Mouse (Mus musculus): ENCODE data around the gene 1700021F07Rik. TPM values are rescaled to one million over a fixed set of nuclear protein-coding genes. Genes with fewer than 3 reads are reported as not detected.

The 1700021F07Rik gene
- not detected for total RNA-seq (2021)
- long read RNA-seq, experiment 1, result 0 reads
- long read RNA-seq, experiment 2, result 0 reads

DNA sequence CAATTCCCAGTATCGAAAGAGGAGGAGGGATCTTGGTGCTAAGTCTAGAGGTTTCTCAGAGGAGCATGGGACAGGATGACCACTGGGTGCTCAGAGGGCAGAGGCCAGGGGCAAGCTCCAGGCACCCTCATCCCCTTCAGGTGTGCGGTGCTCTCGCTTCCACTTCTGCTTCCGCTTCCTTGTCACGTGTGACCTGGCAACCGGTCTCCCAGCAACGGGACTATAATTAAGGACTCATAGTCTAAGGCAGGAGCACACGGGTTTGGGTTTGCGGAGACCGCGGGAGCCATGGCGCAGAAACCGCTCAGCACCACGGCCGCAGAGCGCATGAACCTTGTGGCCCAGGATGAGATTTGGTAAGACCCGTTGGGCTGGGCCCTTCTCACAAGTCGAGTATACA lies at the start of gene 1700021F07Rik:
Gene 1700021F07Rik (plus strand): TSS at position 211 of the 400 bp plus-strand sequence.
- no peak for DNase-seq (ENCODE audit: low spot score in 2 of 2)

DNA sequence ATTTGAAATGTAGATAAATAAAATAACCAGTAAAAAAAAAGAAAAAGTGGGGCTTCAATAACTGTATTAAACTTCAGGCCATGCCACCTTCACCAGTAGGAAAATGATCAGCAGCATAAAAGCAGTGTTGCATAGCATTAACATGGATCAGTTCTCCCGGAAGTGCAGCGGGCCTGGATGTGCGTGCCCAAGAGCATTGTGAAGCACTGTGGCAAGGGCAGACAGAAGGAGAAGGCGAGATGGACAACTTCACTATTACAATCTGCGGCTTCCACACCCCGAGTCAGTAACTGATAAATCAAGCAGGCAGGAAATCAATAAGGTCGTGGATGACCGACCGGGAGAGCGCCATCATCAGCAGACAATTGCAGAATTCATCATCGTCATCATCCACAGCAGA lies 49.2 kb upstream of the 1700021F07Rik start:
- DNase-seq (ENCODE audit: low spot score in 2 of 2), result no peak

DNA sequence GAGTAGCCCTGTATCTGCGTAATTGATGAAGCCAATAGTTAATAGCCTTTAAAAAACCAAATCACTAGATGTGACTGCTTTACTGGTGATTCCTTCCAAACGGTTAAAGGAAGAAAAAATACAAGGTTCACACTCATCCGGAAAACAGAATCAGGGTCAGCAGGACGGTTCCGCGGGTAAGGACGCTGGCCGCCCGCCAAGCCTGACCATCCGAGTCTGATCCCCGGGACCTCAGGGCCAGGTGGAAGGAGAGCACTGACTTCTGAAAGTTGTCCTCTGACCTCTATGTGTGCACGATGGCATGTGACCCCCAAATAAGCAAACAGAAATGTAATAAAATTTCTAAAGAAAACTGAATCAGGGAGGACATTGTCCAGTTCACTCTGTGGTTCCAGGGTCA lies 43.3 kb upstream of the 1700021F07Rik start:
- DNase-seq (ENCODE audit: low spot score in 2 of 2), result no peak

DNA sequence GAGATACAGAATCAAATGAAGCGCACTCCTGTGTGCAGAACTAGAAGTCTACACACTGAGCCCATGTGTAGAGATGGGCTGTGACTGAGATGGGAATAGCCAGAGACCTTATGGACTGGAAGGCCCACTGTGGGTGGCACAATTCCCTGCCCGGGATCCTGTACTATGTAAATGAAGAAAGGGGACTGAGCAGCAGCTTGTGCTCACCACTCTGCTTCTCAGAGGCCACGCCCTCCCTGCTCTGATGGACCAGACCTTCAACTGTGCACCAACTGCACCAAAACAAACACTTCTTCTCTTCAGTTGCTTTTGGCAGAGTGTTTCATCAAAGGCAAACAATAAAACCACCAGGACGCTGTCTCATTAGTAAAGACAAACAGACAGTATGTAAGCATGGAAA lies 37.9 kb upstream of the 1700021F07Rik start:
- DNase-seq (ENCODE audit: low spot score in 2 of 2), result no peak

DNA sequence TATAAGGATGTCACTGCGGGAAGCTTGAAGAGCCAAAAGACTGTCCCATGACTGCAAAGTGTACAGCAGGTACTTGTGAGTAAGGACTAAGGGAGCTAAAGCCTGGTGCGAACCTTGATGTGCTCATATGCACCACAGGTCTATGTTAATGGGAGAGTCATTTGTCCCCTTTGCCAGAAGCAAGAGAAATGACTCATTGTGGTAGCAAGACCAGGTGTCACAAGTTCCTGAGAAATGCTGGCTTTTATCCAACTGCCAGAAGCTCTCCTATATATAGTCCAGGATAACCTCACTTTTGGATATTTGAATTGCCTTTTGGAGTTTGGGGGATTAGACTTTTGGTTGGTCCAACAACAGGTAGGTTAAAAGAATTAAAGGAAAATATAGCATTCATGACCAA lies 22.8 kb upstream of the 1700021F07Rik start:
- DNase-seq (ENCODE audit: low spot score in 2 of 2), result no peak

DNA sequence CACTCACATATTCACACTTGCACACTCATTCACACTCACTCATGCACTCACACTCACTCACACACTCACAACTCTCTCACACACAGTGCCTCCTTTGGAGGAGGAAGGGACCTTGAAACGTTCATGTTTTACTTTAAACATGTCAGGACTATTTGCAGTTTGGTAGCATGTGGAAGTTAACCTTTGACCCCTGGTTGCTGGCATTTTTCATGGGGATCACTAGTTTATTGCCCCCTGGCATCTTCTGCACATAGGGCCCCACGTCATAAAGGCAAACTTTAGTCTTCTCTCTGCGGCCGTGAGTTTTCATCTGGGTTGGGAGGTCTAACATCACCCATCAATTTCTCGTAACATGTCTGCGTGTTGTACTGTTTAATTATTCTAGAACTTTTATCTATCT lies 8.4 kb upstream of the 1700021F07Rik start:
- no peak for DNase-seq (ENCODE audit: low spot score in 2 of 2)

DNA sequence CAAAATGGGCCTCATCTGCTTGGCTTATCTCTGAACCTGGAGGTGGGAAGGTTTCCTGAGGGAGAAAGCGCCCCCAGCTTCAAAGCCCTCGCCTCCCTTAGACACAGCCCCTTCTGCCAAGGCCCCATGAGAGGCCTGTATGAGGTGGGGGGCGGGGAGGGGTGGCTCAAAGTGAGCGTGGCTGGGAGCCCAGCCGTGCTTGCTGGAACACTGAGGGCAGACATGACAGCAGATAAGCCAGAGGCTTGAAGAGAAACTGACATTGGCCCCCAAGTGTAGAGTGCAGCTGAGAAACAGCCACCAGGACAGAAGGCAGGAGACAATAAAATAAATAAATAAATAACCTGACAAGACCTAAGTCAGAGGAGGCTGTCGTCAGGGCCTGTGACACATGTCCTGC lies 7.2 kb upstream of the 1700021F07Rik start:
- DNase-seq (ENCODE audit: low spot score in 2 of 2), result no peak

DNA sequence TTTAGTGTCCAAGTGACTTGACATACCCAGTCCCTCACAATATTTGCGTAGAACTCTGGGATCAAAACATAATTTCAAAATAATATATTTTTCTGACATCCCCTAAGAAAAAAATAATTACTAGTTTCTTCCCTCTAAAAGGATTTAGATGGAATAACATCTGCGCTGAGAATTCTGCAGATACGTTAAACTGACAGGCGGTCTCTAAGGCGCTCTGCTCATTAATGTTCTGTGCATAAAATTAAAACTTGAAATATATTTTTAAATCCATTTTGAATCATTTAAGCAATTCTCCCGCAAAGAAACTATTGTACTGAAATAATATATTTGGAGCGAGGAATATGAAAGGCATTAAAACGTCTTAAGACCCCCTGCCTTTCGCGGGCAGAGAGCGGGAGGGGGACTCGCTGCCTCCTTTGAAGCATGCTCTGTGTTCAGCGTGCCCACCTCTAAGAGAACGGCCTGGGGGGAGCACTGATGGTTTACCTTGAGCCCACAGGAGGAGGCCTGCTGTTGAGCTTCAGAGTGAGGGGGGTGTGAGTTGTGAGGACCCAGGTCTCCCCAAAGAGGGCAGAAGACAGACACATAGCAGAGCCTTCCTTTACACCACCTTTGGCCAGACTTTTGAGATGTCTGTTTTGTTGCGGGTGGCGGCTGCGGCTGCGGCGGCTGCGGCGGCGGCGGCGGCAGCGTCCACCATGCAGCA lies 6.1 kb upstream of the 1700021F07Rik start:
- no peak for DNase-seq (ENCODE audit: low spot score in 2 of 2)

DNA sequence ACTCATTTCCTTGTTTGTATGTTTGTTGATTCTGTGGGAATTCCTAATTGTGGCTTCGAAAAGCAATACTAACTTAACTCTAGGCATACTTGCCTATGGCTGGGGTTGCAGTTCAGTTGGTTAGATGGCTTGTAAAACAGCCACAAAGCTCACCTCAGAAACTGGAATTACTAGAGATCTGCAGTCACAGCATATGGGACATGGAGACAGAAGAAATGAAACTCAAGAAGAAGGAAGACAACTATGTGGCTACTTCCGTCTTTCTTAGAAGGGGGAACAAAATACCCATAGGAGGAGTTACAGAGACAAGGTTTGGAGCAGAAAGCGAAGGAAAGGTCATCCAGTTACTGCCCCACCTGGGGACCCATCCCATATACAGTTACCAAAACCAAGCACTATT lies 6.1 kb downstream of the 1700021F07Rik start:
- no peak for DNase-seq (ENCODE audit: low spot score in 2 of 2)

DNA sequence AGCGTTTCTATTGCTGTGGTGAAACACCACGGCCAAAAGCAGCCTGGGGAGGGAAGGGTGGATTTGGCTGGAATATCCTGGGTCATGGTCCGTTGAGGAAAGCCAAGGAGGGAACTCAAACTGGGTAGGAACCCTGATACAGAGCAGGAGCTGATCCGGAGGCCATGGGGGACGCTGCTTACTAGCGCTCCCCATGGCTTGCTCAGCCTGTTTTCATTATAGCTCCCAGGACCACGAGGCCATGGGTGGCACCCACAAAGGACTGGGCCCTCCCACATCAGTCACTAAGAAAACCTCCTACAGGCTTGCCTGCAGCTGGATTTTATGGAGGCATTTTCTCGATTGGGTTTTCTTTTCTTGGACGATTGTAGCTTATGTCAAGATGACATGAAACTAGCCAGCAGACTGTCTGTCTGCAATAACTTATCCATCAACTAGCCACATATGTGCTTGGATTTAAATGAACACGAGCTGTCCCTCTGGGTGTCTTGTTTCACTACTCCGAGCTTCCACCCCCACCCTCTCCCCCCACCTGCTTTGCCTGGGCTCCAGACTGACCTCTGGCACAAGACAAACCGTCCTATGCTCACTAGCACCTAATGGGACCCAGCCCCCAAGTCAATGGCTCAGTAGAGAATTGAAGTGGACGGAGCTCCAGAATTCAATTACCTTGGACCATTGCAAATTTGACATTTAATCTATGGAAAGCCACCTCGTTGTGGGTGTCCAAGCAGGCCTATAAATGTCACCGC lies 10.5 kb downstream of the 1700021F07Rik start:
- DNase-seq (ENCODE audit: low spot score in 2 of 2), result no peak

DNA sequence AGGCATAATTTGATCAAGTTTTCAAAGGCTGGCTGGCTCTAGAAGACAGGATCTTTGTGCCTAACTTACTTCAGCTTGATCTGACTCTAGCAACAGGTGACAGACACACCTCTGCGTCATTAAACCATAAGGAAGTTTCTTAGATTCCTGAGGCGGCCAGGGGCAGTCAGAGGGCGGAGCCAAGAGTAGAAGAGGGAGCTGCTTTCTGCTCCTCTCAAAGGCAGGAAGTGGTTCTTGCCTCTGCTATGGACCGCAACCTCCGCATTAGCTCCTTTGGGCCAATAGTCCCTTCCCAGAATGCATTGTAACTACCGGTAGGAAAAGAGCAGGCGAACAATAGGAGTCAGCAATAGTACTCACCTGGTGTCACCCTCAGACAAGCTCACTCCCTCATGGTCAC lies 12.2 kb downstream of the 1700021F07Rik start:
- no peak for DNase-seq (ENCODE audit: low spot score in 2 of 2)

DNA sequence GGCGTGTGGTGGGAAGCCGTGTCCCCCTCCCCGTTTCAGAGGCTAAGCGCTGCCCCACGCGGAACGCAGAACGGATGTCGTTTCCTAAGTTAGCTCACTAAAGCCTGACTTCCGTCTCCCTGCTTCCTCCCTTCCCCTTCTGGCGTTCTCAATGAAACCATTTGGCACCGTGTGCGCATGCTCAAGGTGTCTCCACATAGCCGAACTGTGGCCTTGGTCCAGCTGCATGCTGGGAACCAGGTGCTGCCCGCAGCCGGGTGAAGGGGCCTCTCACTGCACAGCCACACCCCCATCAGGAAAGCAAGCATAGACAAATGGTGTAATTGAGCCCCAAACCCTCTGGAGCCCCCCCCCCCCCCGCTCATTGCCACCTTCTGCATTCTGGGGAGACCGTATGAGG lies 13.0 kb downstream of the 1700021F07Rik start:
- no peak for DNase-seq (ENCODE audit: low spot score in 2 of 2)

DNA sequence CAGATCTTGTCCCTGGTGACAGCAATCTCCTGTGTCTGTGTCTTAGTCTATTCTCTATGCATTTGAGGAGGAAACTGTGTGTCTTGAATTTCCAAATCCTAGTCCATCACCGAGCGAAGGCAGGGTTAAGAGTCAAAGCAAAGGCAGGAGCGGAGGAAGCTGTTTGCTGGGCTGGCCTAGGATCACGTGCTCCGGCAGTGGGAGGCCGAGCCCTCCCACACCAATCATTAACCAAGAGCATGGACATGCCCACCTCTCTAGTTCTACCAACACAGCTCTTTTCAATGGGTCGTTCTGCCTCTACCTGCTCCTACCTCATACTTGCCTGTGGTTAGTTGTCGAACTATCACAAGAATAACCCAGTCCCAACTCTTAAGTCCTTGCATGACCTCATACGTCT lies 13.5 kb downstream of the 1700021F07Rik start:
- DNase-seq (ENCODE audit: low spot score in 2 of 2), result no peak

DNA sequence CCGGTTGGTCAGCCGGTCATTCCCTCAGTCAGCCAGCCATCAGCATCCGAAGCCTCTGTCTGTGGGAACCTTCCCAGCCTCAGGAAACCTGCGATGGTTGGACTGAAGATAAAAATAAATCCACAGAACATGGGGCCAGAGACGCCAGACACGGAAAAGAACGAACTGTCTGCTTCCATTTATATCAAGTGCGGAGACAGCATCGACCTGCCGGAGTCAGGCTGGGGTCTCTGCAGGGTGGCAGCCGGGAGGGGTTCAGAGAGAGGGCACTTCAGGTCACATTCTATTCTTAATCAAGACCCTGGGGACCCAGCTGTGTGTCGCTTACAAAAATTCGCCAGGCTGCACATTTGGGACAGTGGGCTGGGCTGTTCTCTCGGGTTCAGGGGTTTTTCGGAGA lies 17.4 kb downstream of the 1700021F07Rik start:
- DNase-seq (ENCODE audit: low spot score in 2 of 2), result no peak

DNA sequence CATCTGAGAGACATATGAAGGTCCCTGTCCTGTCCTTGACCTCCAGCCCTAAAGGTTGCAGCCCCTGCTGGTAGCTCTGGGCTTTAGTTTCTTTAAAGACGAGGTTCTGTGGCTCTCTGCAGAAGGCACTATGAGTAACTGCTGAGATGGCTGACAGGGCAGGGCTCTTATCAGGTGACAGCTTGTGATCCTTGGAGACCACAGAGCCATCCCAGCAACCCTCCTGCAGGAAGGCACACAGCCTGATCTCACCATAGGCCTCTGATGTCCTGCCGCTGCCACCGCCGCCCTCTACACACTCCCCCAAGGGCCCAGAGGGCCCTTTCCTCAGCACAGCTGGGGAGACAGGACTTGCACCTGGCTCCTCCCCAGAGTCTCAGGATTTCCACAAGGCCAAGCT lies 19.4 kb downstream of the 1700021F07Rik start:
- DNase-seq (ENCODE audit: low spot score in 2 of 2), result no peak

DNA sequence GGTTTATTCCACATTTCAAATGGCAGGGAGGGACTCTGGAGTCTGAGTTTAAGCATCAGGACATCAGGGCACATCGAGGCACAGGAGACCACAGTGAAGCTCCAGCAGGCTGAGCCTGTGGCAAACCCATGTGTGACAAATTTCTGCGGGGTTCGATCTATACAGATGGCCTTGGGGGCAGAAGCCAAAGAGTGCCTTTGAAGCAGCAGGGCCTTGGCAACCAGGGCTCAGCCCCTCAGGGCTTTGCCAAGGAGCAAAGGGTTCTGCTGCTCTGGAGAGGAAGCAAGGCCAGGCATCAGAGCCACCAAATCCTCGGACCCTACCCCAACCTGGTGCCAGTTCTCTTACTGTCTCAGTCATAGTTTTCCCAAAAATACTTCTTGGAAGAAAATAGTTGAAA lies 20.3 kb downstream of the 1700021F07Rik start:
- no peak for DNase-seq (ENCODE audit: low spot score in 2 of 2)

DNA sequence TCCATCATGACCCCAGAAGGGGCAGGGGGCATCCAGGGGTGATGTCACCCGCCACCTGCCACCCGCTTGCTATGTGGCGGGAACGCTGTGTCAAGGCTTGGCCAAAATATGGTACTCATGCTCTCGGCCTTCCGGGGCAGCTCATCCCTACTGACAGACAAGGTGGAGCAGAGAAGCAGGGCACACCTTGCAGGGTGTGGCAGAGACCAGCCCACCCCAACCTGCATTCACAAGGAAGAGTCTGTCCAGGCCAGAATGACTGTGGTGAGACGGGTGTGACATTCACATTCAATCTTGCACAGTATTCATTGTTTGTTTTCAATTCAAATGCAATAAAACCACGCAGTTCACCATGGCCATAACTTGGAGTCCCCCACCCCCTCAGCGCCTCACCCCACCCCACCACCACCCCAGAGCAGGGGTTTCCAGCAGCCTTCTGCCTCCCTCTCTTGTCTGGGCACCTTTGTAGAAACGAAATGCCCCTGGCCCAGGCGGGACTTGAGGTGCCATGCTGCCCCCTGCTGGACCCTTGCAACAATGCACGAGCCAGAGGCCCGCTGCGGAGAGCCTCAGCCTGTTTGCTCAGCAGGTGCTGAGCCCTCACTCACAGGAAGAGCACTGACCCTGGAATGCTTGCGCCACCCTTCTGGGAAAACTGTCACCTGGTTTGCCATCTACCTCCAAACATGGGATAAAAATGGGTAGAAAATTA lies 23.8 kb downstream of the 1700021F07Rik start:
- DNase-seq (ENCODE audit: low spot score in 2 of 2), result peak; percentile 82 to 84

DNA sequence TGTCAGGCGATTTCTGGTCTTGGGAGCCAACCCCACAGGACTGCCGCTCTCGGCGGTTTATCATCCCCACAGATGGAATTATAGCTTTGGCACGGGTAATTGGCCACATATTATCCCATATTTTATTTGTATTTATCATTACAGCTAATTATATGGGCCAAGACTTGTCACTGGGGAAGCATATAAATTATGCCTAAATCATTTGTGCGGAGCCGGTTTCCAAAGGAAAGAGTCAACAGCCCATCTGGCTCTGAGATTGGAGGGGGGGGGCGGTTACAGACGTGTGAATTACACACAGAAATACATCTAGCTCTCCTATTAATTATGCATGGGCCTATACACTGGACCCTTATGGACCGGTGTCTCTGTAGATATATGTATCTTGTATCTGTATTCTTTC lies 26.9 kb downstream of the 1700021F07Rik start:
- DNase-seq (ENCODE audit: low spot score in 2 of 2), result no peak

DNA sequence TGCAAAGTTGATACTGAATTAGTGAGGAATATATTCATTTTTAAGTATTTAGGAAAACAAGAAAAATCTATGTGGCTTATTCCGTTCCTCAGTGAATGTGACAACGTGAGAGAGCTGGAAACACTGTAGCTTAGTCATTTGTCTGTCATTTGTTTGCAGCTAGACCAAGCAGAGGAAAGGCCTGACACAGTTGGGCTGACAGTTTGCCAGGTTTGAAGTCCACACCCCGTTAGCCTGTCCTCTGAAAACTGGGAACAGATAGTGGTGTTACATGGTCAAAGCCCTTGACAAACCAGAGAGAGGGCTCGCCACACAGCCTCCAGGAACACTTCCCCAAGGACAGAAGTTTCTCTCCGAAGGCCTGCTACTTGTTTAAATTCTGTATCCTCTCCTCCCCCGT lies 28.3 kb downstream of the 1700021F07Rik start:
- DNase-seq (ENCODE audit: low spot score in 2 of 2), result no peak

DNA sequence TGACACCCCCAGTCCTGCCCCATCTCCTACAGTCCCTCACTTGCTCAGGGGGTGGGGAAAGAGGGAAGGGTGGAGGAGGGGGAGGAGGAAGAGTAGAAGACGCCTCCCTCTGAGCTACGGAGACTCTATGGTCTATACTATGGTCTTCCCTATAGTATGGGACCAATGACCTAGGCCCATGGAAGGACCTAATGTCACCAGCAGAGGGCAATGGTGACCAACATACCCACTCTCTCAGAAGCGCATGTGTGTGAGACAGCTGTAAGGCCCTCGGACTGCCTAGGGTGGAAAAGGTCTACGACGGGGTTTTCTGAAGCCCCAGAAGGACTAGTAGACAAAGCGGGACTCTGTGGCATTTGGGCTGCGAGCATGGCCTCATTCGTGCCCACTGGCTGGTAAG lies 31.5 kb downstream of the 1700021F07Rik start:
- no peak for DNase-seq (ENCODE audit: low spot score in 2 of 2)

DNA sequence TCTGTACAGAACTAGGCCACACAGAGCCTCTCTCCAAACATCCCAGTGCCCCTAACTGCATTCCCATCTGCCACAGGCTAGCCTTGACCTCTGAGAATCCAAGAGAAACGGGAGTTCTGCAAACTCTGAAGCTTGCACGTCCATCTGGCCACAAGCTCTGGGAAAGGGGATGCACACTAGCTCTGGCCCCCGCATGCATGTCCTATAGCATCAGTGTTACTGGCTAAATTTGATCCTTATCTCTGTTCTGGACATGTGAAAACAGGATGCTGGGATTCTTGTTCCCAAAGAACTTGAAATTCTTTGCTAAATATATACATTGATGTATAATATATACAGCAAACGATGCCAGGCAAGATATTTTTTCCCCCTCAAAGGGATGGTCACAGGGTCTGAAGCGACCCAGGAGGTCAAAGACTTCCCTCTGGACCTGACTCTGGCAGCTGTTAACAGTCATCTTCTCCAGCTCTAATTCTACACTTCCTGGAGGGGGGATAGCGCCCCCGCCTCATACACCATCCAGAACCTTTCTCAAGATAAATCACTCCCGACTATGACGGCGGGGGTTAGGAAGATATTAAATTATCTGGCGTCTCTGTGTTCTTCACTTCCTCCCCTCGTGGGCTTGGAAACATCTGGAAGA lies 36.5 kb downstream of the 1700021F07Rik start:
- DNase-seq (ENCODE audit: low spot score in 2 of 2), result no peak

Measured in layer of hippocampus, postnatal 14 days (tissue).